Mouse (Mus musculus) yolk sac, embryonic 10.5 days (tissue): Measurements from ENCODE around the gene Cnot8.
"Not testable (repeated sequence)": the region's sequence is repeated elsewhere in the genome, so short reads cannot be mapped to it uniquely, and the experiment has no call there.

Source experiments
- DNase-seq: peaks from one replicate; pipeline ENCODE4 v3.0.0-alpha.2; 2017; ENCODE audit warnings: low spot score

Cnot8 gene

GRCm38 (mm10) chr11:58103697-58104306 lies at the start of gene Cnot8:
TSS of gene Cnot8 (plus strand) at chr11:58104153.
- peak; percentile 99 for DNase-seq

- DNase-seq, result no peak
Measured at GRCm38 (mm10) chr11:58057455-58057854, 46.5 kb upstream of the Cnot8 start.

- DNase-seq, result not testable (repeated sequence)
Measured at GRCm38 (mm10) chr11:58059752-58060151, 44.2 kb upstream of the Cnot8 start.

- DNase-seq, result not testable (repeated sequence)
Measured at GRCm38 (mm10) chr11:58061218-58061617, 42.7 kb upstream of the Cnot8 start.

- DNase-seq, result no peak
Measured at GRCm38 (mm10) chr11:58062586-58062985, 41.4 kb upstream of the Cnot8 start.

- no peak for DNase-seq
Measured at GRCm38 (mm10) chr11:58065025-58065424, 38.9 kb upstream of the Cnot8 start.

- DNase-seq, result no peak
Measured at GRCm38 (mm10) chr11:58072978-58073377, 31.0 kb upstream of the Cnot8 start.

- DNase-seq, result no peak
Measured at GRCm38 (mm10) chr11:58077270-58077669, 26.7 kb upstream of the Cnot8 start.

GRCm38 (mm10) chr11:58081716-58082115 lies 22.2 kb upstream of the Cnot8 start:
- no peak for DNase-seq

GRCm38 (mm10) chr11:58092541-58092940 lies 11.4 kb upstream of the Cnot8 start:
- DNase-seq, result no peak

- DNase-seq, result no peak
Measured at GRCm38 (mm10) chr11:58093021-58093528, 10.9 kb upstream of the Cnot8 start, which contains the start of gene Gm12248. TSS of gene Gm12248 (minus strand) at chr11:58093134.

GRCm38 (mm10) chr11:58094766-58095165 lies 9.2 kb upstream of the Cnot8 start:
- DNase-seq, result no peak

- DNase-seq, result no peak
Measured at GRCm38 (mm10) chr11:58095561-58095960, 8.4 kb upstream of the Cnot8 start.

- no peak for DNase-seq
Measured at GRCm38 (mm10) chr11:58096160-58096559, 7.8 kb upstream of the Cnot8 start.

- DNase-seq, result no peak
Measured at GRCm38 (mm10) chr11:58096821-58097620, 6.9 kb upstream of the Cnot8 start.

GRCm38 (mm10) chr11:58097621-58098365 lies 6.2 kb upstream of the Cnot8 start:
- no peak for DNase-seq

GRCm38 (mm10) chr11:58098366-58098720 lies 5.6 kb upstream of the Cnot8 start:
- not testable (repeated sequence) for DNase-seq

GRCm38 (mm10) chr11:58100006-58100405 lies 3.9 kb upstream of the Cnot8 start:
- no peak for DNase-seq

- no peak for DNase-seq
Measured at GRCm38 (mm10) chr11:58101194-58101720, 2.7 kb upstream of the Cnot8 start.

GRCm38 (mm10) chr11:58102146-58102545 lies 1.8 kb upstream of the Cnot8 start:
- DNase-seq, result no peak

GRCm38 (mm10) chr11:58102581-58103343 lies 1.2 kb upstream of the Cnot8 start:
- DNase-seq, result no peak

- DNase-seq, result no peak
Measured at GRCm38 (mm10) chr11:58103344-58103653, 654 bp upstream of the Cnot8 start.
